Mouse (Mus musculus) cortical plate, adult 2 months (tissue): ENCODE data around the gene B4galt1.

Experiments used
- CTCF ChIP-seq: fragments of 200-500 bp; IDR thresholded peaks from 2 replicates; pipeline ENCODE4 v1.5.1; 2011; ENCODE audit warnings: mild to moderate bottlenecking, control low read depth, low read length; ENCODE audit not compliant: insufficient read depth; ENCODE audit errors: extremely low read depth
- POLR2A ChIP-seq: fragments of 200-500 bp; IDR thresholded peaks from 2 replicates; pipeline ENCODE4 v1.6.1; 2011; ENCODE audit warnings: mild to moderate bottlenecking, low read length, control low read depth; ENCODE audit not compliant: insufficient read depth; ENCODE audit errors: extremely low read depth

- TF ChIP-seq CTCF (no peak), POLR2A (no peak)
These were observed 62.6 kb downstream of the B4galt1 start for GRCm38 (mm10) chr4:40791176-40791575.
